Mouse (Mus musculus): ENCODE measurements around the gene Gcm1. TPM values are rescaled to one million over a fixed set of nuclear protein-coding genes. Genes with fewer than 3 reads are reported as not detected.

Gene Gcm1
- polyA plus RNA-seq, 1 experiment from 2014 or later, result not detected

DNA sequence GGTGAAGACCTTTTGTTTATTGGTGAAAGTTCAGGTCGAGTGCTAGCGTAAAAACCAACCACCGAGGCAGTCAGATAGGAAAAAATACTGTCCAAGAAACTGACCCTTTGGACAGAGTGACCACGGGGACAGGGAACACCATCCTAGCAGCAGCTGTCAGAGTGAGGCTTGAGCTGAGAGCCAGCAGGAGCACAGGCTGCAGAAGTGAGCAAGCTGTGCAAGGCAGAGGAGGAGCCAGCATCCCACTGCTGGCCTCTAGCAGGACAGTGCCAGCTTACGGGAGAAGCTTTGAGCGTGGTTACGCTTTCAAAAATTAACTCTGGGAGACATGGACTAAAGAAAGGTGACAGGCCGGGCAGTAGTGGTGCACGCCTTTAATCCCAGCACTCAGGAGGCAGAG lies 36.0 kb downstream of the Gcm1 start:
- no peak overlapping the region for H3K27ac ChIP-seq
- WGBS, result 87% methylated on average over 9 of the region's 9 CpGs
- 0 out of 2 replicates have a peak, but pooled peaks cover 2% of the 10 kb centered on the region for H3K4me1 ChIP-seq (replicated peaks)
- no peaks in the 10 kb centered on the region for H3K9me3 ChIP-seq
- no peak overlapping the region for H3K4me3 ChIP-seq (replicated peaks)
- H3K9ac ChIP-seq, result no peak overlapping the region
- H3K36me3 ChIP-seq, result peaks cover 18% of the 10 kb centered on the region
- no peak overlapping the region for H3K4me2 ChIP-seq (replicated peaks)
- H3K27me3 ChIP-seq (replicated peaks), result no peaks in the 10 kb centered on the region
- no peak for ATAC-seq

DNA sequence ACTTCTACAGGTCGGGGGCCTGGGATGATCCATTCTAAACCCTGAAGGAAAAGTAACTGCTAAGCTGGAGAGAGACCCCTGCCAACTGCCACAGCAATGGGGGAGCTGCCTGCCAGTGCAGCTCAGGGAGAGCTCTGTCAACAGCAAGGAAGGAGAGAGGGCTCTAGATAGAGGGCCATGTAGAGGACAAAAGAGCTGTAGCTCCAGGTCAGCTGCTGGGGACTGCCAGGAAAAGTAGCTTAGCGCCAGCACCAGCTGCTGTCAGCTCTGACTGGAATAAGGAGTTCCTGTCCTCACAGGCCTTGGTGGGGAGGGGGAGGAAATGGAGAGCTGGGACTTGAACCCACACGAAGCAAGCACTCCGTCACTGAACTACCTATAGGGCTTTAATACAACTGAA lies 36.8 kb downstream of the Gcm1 start:
- no peak overlapping the region for H3K27ac ChIP-seq
- H3K27me3 ChIP-seq (replicated peaks), result no peaks in the 10 kb centered on the region
- 74% methylated on average over 4 of the region's 4 CpGs for WGBS
- H3K4me3 ChIP-seq (replicated peaks), result no peak overlapping the region
- H3K36me3 ChIP-seq, result peaks cover 18% of the 10 kb centered on the region
- no peak overlapping the region for H3K4me2 ChIP-seq (replicated peaks)
- H3K9me3 ChIP-seq, result no peaks in the 10 kb centered on the region
- ATAC-seq, result no peak
- 0 out of 2 replicates have a peak, but pooled peaks cover 2% of the 10 kb centered on the region for H3K4me1 ChIP-seq (replicated peaks)
- no peak overlapping the region for H3K9ac ChIP-seq

DNA sequence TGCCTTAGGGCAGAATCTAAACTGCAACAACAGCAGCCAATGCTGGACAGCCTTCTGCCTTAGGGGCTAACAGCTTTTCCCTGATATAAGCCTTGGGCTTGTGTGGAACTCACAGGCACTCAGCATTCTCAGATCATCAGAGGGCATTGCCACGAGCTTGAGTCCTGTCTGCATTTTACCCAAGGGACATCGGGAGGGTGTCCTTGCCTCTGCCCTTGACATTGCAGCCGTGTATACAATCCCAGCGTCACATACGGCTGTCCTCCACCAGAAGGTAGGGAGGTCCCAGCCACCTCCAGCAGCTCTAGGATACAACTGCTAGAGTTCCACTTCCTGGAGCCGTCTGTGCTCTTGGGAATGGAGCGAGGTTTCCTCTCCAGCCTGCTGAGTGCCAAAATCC lies 37.2 kb downstream of the Gcm1 start:
- Histone ChIP-seq H3K9me3 (no peaks in the 10 kb centered on the region), H3K27me3 (replicated peaks) (no peaks in the 10 kb centered on the region), H3K4me3 (replicated peaks) (no peak overlapping the region), H3K27ac (no peak overlapping the region), H3K9ac (no peak overlapping the region), H3K4me1 (replicated peaks) (0 out of 2 replicates have a peak, but pooled peaks cover 2% of the 10 kb centered on the region), H3K4me2 (replicated peaks) (no peak overlapping the region), H3K36me3 (peaks cover 18% of the 10 kb centered on the region)
- ATAC-seq, result no peak
- 82% methylated on average over 7 of the region's 7 CpGs for WGBS

DNA sequence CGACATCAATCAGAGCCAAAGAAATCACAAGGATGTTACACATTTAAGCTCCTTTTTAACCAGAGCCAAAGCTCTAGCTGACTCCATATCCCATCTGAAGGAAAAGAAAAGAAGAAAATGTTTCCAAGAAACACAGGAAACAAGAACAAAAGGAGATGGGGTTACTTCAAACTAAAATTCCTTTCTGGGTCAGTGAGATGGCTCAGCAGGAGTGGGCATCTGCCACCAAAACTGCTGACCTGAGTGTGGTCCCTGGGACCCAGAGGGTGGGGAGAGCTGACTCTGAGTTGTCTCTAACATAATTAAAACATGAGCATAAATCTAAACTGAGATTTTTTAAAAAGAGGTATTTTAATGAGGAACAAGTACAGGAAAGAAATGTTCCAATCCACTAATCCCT lies 38.2 kb downstream of the Gcm1 start:
- Histone ChIP-seq H3K27me3 (replicated peaks) (no peaks in the 10 kb centered on the region), H3K4me1 (replicated peaks) (0 out of 2 replicates have a peak, but pooled peaks cover 2% of the 10 kb centered on the region), H3K9me3 (no peaks in the 10 kb centered on the region), H3K36me3 (peaks cover 9% of the 10 kb centered on the region; the same call in 1 of the 2 replicates), H3K4me3 (replicated peaks) (no peak overlapping the region), H3K4me2 (replicated peaks) (no peak overlapping the region), H3K27ac (no peak overlapping the region), H3K9ac (no peak overlapping the region)
- no peak for ATAC-seq
- WGBS, result 95% methylated on average over 1 of the region's 1 CpGs

DNA sequence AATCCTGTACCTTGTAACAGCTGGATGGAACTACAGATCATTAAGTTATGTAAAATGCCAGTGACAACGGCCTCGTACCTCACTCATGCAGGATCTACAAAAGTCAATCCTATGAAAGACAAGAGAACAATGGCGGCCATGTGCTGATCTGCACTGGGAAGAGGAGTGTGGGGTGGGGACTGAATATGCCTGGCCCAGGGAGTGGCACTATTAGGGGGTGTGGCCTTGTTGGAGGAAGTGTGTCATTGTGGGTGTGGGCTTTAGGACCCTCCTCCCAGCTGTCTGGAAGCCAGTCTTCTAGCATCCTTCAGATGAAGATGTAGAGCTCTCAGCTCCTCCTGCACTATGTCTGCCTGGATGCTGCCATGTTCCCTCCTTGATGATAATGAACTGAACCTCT lies 38.9 kb downstream of the Gcm1 start:
- no peaks in the 10 kb centered on the region for H3K9me3 ChIP-seq
- H3K4me2 ChIP-seq (replicated peaks), result no peak overlapping the region
- H3K36me3 ChIP-seq, result 0 out of 2 replicates have a peak, but pooled peaks cover 10% of the 10 kb centered on the region
- no peak for ATAC-seq
- H3K4me1 ChIP-seq (replicated peaks), result 0 out of 2 replicates have a peak, but pooled peaks cover 1% of the 10 kb centered on the region
- H3K27ac ChIP-seq, result no peak overlapping the region
- no peak overlapping the region for H3K4me3 ChIP-seq (replicated peaks)
- 92% methylated on average over 3 of the region's 3 CpGs for WGBS
- no peak overlapping the region for H3K9ac ChIP-seq
- H3K27me3 ChIP-seq (replicated peaks), result no peaks in the 10 kb centered on the region

DNA sequence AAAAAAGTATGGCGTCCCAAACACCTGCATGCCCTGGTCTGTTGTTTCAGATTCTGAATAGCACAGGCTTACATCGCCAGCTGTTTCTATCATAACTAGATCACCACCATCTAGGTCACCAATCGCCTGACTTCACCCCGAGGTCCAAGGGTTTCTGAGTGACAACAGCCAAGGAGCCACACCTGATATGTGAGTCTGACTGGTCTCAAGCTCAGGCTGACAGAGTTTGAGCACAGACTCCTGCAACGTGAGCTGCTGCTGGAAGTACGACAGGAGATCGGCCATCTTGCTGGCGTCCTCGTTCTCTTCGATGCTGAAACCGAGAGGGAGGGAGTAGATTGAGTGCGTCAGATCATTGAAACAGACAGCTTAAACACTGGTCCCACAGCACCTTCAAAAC lies 44.0 kb downstream of the Gcm1 start:
- H3K4me3 ChIP-seq (replicated peaks), result no peak overlapping the region
- peaks cover 27% of the 10 kb centered on the region for H3K36me3 ChIP-seq
- H3K9ac ChIP-seq, result no peak overlapping the region
- H3K27ac ChIP-seq, result no peak overlapping the region
- H3K4me2 ChIP-seq (replicated peaks), result no peak overlapping the region
- no peaks in the 10 kb centered on the region for H3K4me1 ChIP-seq (replicated peaks)
- no peaks in the 10 kb centered on the region for H3K9me3 ChIP-seq
- 94% methylated on average over 12 of the region's 12 CpGs for WGBS
- no peaks in the 10 kb centered on the region for H3K27me3 ChIP-seq (replicated peaks)
- no peak for ATAC-seq

DNA sequence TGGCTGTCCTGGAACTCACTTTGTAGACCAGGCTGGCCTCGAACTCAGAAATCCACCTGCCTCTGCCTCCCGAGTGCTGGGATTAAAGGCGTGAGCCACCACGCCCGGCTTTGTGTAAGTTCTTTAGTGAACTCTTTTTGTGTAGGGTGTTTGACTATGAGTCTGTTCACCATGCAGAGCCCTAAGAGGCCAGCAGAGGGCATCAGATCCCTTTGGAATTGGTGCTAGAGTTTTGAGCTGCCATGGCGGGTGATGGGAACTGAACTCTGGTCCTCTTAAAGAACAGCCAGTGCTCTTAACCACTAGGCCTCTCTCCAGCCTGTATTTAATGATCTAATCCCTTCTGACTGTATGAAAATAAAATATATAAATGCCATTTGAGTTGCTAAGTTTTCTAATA lies 44.7 kb downstream of the Gcm1 start:
- Histone ChIP-seq H3K4me1 (replicated peaks) (no peaks in the 10 kb centered on the region), H3K36me3 (peaks cover 31% of the 10 kb centered on the region), H3K27me3 (replicated peaks) (no peaks in the 10 kb centered on the region), H3K27ac (no peak overlapping the region), H3K9me3 (no peaks in the 10 kb centered on the region), H3K4me3 (replicated peaks) (no peak overlapping the region), H3K9ac (no peak overlapping the region), H3K4me2 (replicated peaks) (no peak overlapping the region)
- no peak for ATAC-seq
- WGBS, result 95% methylated on average over 6 of the region's 6 CpGs

DNA sequence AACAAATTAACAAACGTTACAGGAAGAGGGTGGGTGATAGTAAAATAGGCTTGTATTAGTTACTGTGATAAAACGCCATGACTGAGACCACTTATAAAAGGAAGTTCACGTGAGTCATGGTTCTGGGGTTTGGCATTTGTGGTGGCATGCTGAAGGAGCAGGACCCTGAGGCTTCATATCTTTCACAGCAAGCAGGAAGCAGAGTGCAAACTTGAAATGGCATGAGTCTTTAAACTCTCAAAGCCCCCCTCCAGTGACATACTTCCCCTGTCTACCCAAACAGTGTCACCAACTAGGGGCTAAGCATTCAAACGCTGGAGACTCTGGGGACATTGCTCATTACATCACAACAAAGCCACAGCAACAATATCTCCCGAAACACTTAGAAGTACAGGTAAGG lies 49.2 kb downstream of the Gcm1 start:
- ATAC-seq, result no peak
- WGBS, result 84% methylated on average over 5 of the region's 5 CpGs
- no peak overlapping the region for H3K4me3 ChIP-seq (replicated peaks)
- H3K27ac ChIP-seq, result no peak overlapping the region
- no peak overlapping the region for H3K4me2 ChIP-seq (replicated peaks)
- peaks cover 5% of the 10 kb centered on the region; the same call in 1 of the 2 replicates for H3K4me1 ChIP-seq (replicated peaks)
- H3K9me3 ChIP-seq, result no peaks in the 10 kb centered on the region
- H3K9ac ChIP-seq, result no peak overlapping the region
- no peaks in the 10 kb centered on the region for H3K27me3 ChIP-seq (replicated peaks)
- H3K36me3 ChIP-seq, result peaks cover 27% of the 10 kb centered on the region

DNA sequence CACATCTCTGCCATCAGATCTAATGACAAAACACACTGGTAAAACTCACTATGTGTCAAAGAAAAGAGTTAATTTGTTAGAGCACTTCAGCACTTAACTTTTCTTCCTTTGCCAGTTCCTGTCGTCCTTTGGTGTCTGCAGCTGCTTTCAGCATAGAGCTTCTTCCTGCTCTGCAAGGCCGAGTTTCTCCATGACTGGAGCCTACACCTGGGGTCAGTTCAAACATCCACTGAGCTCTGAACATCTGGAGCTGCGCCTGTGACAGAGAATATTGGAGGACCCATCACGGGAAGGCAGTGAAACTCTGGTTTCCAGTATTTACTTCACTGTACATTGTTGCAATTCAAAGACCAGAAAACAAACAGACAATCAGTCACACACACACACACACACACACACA lies 49.7 kb downstream of the Gcm1 start:
- H3K4me3 ChIP-seq (replicated peaks), result no peak overlapping the region
- H3K36me3 ChIP-seq, result peaks cover 26% of the 10 kb centered on the region
- no peaks in the 10 kb centered on the region for H3K9me3 ChIP-seq
- no peak for ATAC-seq
- H3K4me2 ChIP-seq (replicated peaks), result no peak overlapping the region
- no peaks in the 10 kb centered on the region for H3K27me3 ChIP-seq (replicated peaks)
- peaks cover 5% of the 10 kb centered on the region; the same call in 1 of the 2 replicates for H3K4me1 ChIP-seq (replicated peaks)
- no peak overlapping the region for H3K9ac ChIP-seq
- WGBS, result 57% methylated on average over 4 of the region's 4 CpGs
- H3K27ac ChIP-seq, result no peak overlapping the region

DNA sequence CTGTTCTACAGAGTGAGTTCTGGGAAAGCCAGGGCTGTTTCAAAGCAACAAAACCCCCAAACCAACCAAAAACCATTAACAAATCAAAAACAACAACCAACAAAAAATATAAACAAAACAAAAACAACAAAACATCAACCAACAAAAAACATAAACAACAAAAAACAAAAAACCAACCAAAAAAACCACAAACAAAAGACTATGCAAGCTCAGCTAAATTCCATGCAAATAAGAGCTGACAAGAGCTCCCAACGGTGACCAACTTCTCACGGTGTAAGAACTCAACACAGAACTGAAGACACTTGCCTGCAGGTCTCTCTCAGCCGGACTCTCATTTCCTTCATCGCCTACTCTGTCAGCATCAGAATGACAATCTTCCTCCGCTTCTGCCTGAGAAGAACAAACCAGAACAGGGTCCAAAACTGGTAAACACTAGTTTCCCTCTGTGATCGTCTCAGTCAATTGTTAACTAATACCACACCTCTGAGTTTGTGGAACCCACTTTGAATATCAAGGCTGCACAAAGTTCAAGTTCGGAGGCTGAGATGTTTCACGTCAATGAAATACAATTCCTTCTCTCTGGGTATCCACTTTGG lies 52.3 kb downstream of the Gcm1 start:
- WGBS, result 78% methylated on average over 8 of the region's 8 CpGs
- H3K27ac ChIP-seq, result 0 out of 2 replicates have a peak overlapping the region, but pooled peaks have one; percentile 45

DNA sequence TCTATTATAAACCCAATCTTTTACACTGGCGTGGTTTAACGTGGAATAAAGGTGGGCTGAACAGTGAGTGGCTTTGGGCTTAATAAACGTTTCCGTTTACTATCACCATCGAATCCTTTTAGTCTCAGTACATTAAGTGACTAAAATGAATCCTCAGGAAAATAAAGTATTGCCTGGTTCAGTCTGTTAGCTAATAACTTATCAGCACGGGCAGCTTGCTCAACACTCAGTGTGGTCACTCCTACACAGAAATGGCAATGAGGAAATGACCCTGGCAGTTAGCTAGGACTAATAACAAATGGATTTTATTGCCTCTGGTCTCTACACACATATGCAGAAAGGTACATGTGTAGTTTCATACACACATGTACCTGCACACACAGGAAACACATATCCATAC lies 53.2 kb downstream of the Gcm1 start:
- Histone ChIP-seq H3K4me3 (replicated peaks) (no peak overlapping the region), H3K27ac (no peak overlapping the region), H3K4me1 (replicated peaks) (peaks cover 5% of the 10 kb centered on the region; the same call in 1 of the 2 replicates), H3K4me2 (replicated peaks) (no peak overlapping the region), H3K27me3 (replicated peaks) (no peaks in the 10 kb centered on the region), H3K36me3 (peaks cover 4% of the 10 kb centered on the region; the same call in 1 of the 2 replicates), H3K9ac (no peak overlapping the region), H3K9me3 (no peaks in the 10 kb centered on the region)
- no peak for ATAC-seq
- WGBS, result 61% methylated on average over 6 of the region's 6 CpGs

More for the DNA sequence above, 52.3 kb downstream of the Gcm1 start:
- Histone ChIP-seq H3K27me3 (replicated peaks) (no peaks in the 10 kb centered on the region), H3K4me2 (replicated peaks) (no peak overlapping the region), H3K4me3 (replicated peaks) (no peak overlapping the region), H3K36me3 (peaks cover 4% of the 10 kb centered on the region; the same call in 1 of the 2 replicates), H3K9ac (no peak overlapping the region), H3K9me3 (no peaks in the 10 kb centered on the region), H3K4me1 (replicated peaks) (peaks cover 5% of the 10 kb centered on the region; the same call in 1 of the 2 replicates)
- no peak for ATAC-seq

DNA sequence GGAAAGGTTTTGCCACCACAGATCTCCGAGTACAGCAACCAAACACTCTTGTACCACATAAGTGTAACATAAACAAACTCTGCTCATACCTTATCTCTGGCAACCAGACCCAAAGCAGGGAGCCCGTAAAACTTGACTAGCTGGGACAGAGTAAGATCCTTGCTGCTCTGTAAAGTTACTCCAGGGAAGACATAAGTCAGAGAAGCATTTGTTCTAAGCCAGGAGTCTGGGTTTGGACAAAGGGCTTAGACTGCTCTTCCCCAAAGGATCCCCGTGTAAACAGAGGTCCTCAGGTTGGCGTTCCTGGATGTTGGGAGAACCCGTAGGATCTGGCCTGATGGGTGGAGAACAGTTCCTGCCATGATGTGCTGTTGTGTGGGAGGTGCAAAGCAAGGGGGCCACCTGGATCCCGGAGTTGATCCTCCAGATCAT lies 53.8 kb downstream of the Gcm1 start:
- no peak for ATAC-seq
- Histone ChIP-seq H3K27me3 (replicated peaks) (no peaks in the 10 kb centered on the region), H3K4me2 (replicated peaks) (no peak overlapping the region), H3K36me3 (peaks cover 4% of the 10 kb centered on the region; the same call in 1 of the 2 replicates), H3K4me1 (replicated peaks) (peaks cover 5% of the 10 kb centered on the region; the same call in 1 of the 2 replicates), H3K9me3 (no peaks in the 10 kb centered on the region), H3K4me3 (replicated peaks) (no peak overlapping the region), H3K27ac (peak overlapping the region; percentile 25; the same call in 1 of the 2 replicates), H3K9ac (no peak overlapping the region)
- 56% methylated on average over 6 of the region's 6 CpGs for WGBS

DNA sequence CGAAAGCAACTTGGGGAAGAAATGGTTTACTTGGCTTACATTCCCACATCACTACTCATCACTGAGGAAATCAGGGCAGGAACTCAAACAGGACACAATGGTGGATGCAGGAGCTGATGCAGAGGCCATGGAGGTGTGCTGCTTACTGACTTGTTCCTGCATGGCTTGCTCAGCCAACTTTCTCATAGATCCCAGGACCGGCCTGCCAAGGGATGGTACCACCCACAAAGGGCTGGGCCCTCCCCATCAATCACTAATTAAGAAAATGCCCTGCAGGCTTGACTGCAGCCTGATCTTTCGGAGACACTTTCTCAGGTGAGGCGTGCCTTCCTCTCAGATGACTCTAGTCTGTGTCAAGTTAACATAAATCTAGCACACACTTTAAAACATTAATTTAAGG lies 55.1 kb downstream of the Gcm1 start:
- H3K4me3 ChIP-seq (replicated peaks), result no peak overlapping the region
- no peak for ATAC-seq
- no peak overlapping the region for H3K4me2 ChIP-seq (replicated peaks)
- H3K9ac ChIP-seq, result no peak overlapping the region
- H3K27me3 ChIP-seq (replicated peaks), result no peaks in the 10 kb centered on the region
- 80% methylated on average over 4 of the region's 4 CpGs for WGBS
- no peaks in the 10 kb centered on the region for H3K36me3 ChIP-seq
- no peaks in the 10 kb centered on the region for H3K9me3 ChIP-seq
- peaks cover 5% of the 10 kb centered on the region; the same call in 1 of the 2 replicates for H3K4me1 ChIP-seq (replicated peaks)
- no peak overlapping the region for H3K27ac ChIP-seq
